Mouse (Mus musculus) embryo, embryonic 11.5 days (tissue): ENCODE measurements at regions not wholly inside any gene's neighbourhood (a gene's known extent, or its start where the extent isn't known, plus 50 kb on each side); places are given as distances from the start of the nearest gene placed in this dataset.

ENCODE experiments used
- DNase-seq: peaks from one replicate; pipeline ENCODE4 v3.0.0-alpha.2; 2012; ENCODE audit warnings: low read depth, low spot score

DNA sequence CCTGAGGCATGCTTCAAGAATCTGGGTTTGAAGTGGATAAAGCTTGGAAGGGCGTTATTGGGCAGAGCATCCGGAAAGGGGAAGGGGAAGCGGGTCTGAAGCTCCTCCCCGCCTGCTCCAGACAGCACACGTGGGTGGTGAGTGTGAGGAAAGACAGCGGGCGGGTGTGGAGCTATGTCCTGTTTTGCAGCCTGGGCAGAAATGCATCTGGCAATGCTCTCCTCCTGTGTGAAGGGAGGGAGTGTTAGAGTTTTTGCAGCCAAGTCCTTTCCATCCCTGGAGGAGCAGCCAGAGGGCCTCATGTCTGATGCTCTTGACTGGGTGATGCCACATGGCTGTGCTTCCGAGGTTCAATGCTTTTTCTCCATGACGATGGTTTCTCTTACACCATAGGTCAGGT, 73.4 kb upstream of the Fndc3a start:
- no peak for DNase-seq

DNA sequence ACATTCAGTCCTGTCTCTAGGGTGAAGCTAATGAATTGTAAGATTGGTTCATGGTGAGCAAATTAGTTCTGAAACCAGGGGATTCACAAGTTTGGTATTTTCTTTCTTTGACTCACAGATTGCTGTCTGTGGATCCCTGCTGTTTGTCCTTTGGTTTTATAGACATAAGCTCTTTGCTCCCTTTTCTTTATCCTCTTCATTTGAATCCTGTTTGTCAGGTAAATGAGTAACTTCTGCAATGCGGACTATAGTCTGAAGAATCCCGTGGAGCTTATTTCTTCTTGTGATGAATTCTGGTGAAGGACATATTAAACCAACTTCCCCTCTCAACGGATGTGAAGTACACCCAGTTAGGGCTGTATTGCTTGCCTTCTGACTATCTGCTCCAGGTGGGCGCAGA, 69.6 kb upstream of the Fndc3a start:
- DNase-seq, result no peak

DNA sequence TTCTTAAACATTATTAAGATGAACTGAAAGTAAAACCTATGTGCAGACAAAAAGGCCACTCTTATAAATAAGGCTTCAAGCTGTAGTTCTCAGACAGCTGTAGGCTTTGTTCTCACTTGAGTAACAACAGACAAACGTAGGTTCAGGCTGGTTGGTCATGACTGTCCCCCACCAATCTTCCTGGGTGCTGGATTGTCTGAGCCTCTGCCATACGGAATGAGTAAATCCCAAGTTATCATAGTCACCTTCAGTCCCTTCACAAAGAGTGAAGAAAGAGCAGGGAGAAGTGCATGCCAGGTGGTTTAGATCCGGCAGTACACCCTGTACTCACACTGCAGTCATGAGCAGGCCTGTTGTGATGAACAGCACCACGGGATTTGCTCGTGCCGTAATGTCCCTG, 69.0 kb upstream of the Fndc3a start:
- no peak for DNase-seq

DNA sequence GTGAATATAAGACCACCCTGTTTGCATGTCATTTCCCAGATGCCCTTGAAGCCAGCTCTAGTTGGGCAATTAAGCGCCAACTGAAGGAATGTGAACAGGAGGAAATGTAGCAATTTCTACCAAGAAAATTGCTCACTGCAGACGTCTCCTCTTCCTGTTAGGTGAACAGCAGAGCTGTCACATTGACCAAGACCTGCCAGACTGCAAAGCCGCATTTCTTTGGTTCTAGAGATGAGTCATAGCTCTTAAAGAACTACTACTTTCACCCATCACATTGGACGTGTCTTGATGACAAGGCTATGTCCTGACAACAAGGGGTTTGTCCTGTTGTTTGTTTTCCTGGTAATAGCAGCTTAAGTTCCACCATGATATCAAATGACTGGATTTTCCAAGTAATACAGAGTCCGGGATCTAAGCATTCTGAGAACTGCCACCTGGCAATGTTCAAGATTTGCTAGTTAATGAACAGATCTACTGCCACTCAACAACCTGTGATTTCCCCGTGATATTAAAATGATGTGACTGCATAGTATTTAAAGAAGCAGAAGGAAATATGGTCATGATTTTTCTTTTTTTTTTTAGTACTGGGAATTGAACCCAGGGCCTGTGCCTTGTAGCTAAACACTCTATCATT, 68.2 kb upstream of the Fndc3a start:
- no peak for DNase-seq

DNA sequence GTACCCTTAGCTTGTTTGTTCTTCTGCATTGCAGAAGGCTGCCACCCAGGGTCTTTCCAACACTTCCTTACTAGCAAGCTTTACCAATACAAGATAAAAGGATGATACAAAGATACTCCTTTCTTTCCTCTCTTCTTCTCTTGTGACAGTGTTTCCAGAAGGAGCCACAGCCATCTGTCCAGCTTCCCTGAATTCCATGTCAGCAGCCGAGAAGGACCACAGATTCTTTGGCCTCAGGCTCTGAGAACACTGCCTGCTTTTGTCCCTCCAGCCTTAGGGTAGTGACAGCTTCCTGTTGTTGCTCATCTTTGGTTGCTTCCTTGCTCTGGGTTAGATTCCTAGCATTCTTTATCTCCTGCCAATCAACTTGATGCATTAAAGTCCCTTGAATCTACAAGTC, 60.4 kb upstream of the Fndc3a start:
- no peak for DNase-seq

DNA sequence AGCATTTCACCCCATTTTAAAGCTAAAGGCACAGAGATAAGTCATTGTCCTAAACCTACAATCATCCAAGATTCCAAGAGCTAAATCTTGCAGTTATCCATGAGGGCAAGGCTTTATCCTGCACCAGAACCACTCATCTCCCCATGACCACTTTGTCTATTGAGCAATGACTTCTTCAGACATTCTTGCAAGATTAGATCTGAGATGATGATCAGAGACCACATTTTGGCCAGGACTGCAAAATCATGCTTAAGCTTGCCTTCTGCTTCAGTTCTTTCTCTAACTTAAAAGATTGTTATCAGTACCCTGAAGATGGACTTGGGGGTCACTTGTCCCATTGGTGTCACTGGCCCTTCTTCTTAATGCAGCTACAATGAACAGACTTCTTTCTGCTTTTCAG, 50.3 kb upstream of the Fndc3a start:
- DNase-seq, result no peak
